ENCODE assay signal across 24 mouse cellular contexts in the genomic region with DNA sequence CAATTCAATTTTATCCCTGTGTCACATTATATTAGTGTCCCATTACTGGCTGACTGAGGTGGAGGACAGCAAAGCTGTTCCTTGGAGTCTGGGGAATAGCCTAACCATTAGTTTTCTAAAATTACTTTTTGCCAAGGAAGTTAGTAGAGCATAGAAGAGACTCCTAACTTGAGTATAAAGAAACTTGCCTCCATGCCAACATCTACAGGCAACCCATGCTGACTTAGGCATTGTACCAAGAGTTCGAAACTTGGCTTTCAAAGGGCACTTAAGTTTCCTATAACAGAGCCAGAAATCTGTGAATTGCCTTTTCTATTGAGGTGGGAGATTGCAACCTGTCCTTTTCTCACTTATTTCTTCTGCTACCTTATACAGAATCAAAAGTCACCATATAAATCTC.
A peak's percentile ranks its signal among the peaks of the same experiment; 100 is the strongest.
DNase-seq lines count a peak whose midpoint lies in the region; ATAC-seq and TF ChIP-seq lines count a peak whose summit lies in the region.
"Had no signal": no experiment of that assay in that cellular context is flagged by ENCODE, and none has a peak within 500 bp of the region (broad histone marks: within the 10 kb centered on the region; RNA-seq: fewer than 3 reads in every experiment).

No protein-coding gene starts in this region.

- TF ChIP-seq POLR2A in limb, embryonic 14.5 days (IDR thresholded peaks at IDR 0.05; ENCODE audit: borderline replicate concordance, extremely low read depth, insufficient read depth, insufficient read length) = no peak

- no peak overlapping the region for H3K9ac ChIP-seq in limb, embryonic 14.5 days (ENCODE audit: low read depth, low read length, severe bottlenecking)
- H3K9ac ChIP-seq: embryonic facial prominence, embryonic 15.5 days; forebrain, embryonic 12.5 days; forebrain, embryonic 15.5 days; heart, embryonic 12.5 days; heart, embryonic 15.5 days; hindbrain, embryonic 14.5 days had no signal

- H3K9me3 ChIP-seq in limb, embryonic 14.5 days (ENCODE audit: control insufficient read depth, low read length) = no peaks in the 10 kb centered on the region
- H3K9me3 ChIP-seq in limb, embryonic 10.5 days (replicated peaks) = no peaks in the 10 kb centered on the region
- H3K9me3 ChIP-seq: embryonic facial prominence, embryonic 15.5 days; forebrain, embryonic 12.5 days; forebrain, embryonic 15.5 days; heart, embryonic 12.5 days; heart, embryonic 15.5 days; hindbrain, embryonic 10.5 days had no signal

- peak; percentile 41 for DNase-seq in heart, adult 11 months
- DNase-seq in heart, adult 8-10 months (ENCODE audit: low spot score) = no peak
- DNase-seq in limb, embryonic 14.5 days (ENCODE audit: low spot score) = peak; percentile 27
- no peak for DNase-seq in limb, embryonic 10.5 days (ENCODE audit: low spot score)
- DNase-seq in Muller cell, postnatal 12 days (ENCODE audit: inconsistent ontology term) = peak; percentile 25
- DNase-seq in fibroblast of lung, adult 2 months (ENCODE audit: low read depth) = peak; percentile 45
- no peak for DNase-seq in liver
- DNase-seq: adrenal gland, adult 8-10 months; adrenal gland, postnatal 25 days; cerebellum, adult 11-12 months; cerebellum, adult 8-10 months; cerebellum, postnatal 36 days; embryo, embryonic 11 days; gastrocnemius, postnatal 36 days; heart, postnatal 36 days had no signal

- H3K27ac ChIP-seq in limb, embryonic 14.5 days (replicated peaks; ENCODE audit: low read depth, low read length) = no peak overlapping the region
- H3K27ac ChIP-seq in limb, embryonic 10.5 days = no peak overlapping the region
- H3K27ac ChIP-seq: embryonic facial prominence, embryonic 15.5 days; forebrain, embryonic 12.5 days; forebrain, embryonic 15.5 days; heart, embryonic 15.5 days; hindbrain, embryonic 10.5 days; hindbrain, embryonic 14.5 days had no signal

- 82% methylated on average over 1 of the region's 1 CpGs for WGBS in limb, embryonic 14.5 days
- 94% methylated on average over 1 of the region's 1 CpGs for WGBS in limb, embryonic 10.5 days

- no peak for ATAC-seq in limb, embryonic 14.5 days (ENCODE audit: low FRiP score, low read depth)
- no peak for ATAC-seq in CD4-positive, CD25-positive, alpha-beta regulatory T cell, adult 4 months
- ATAC-seq: forebrain, embryonic 15.5 days; intestine, postnatal 0 days had no signal

- no peaks in the 10 kb centered on the region for H3K36me3 ChIP-seq in limb, embryonic 14.5 days (ENCODE audit: control insufficient read depth, insufficient read depth, low read length)
- no peaks in the 10 kb centered on the region for H3K36me3 ChIP-seq in limb, embryonic 10.5 days
- H3K36me3 ChIP-seq: embryonic facial prominence, embryonic 15.5 days; forebrain, embryonic 12.5 days; forebrain, embryonic 15.5 days; heart, embryonic 12.5 days; heart, embryonic 15.5 days; hindbrain, embryonic 10.5 days had no signal

- no peaks in the 10 kb centered on the region; the same call in 1 of the 2 replicates for H3K4me1 ChIP-seq in limb, embryonic 14.5 days (ENCODE audit: control insufficient read depth, insufficient read depth, low read length)
- no peaks in the 10 kb centered on the region for H3K4me1 ChIP-seq in limb, embryonic 10.5 days
- H3K4me1 ChIP-seq: embryonic facial prominence, embryonic 15.5 days; forebrain, embryonic 12.5 days; forebrain, embryonic 15.5 days; hindbrain, embryonic 10.5 days had no signal

- H3K4me3 ChIP-seq in limb, embryonic 14.5 days (replicated peaks; ENCODE audit: low read length) = no peak overlapping the region
- H3K4me3 ChIP-seq in limb, embryonic 10.5 days = no peak overlapping the region
- H3K4me3 ChIP-seq: embryonic facial prominence, embryonic 15.5 days; forebrain, embryonic 12.5 days; forebrain, embryonic 15.5 days; heart, embryonic 12.5 days; heart, embryonic 15.5 days; hindbrain, embryonic 10.5 days had no signal

- no peak overlapping the region for H3K4me2 ChIP-seq in limb, embryonic 14.5 days (replicated peaks; ENCODE audit: low read depth, low read length, severe bottlenecking)
- H3K4me2 ChIP-seq: embryonic facial prominence, embryonic 15.5 days; forebrain, embryonic 12.5 days; forebrain, embryonic 15.5 days; heart, embryonic 12.5 days; heart, embryonic 15.5 days; hindbrain, embryonic 14.5 days had no signal

- no peaks in the 10 kb centered on the region for H3K27me3 ChIP-seq in limb, embryonic 14.5 days (ENCODE audit: control insufficient read depth, insufficient read depth, low read length)
- no peaks in the 10 kb centered on the region for H3K27me3 ChIP-seq in limb, embryonic 10.5 days (ENCODE audit: low read depth, poor library complexity, severe bottlenecking)
- H3K27me3 ChIP-seq: embryonic facial prominence, embryonic 15.5 days; forebrain, embryonic 12.5 days; forebrain, embryonic 15.5 days; heart, embryonic 12.5 days; heart, embryonic 15.5 days had no signal

Comparison
In these comparisons a context has a peak if more than half of its experiments do, and no peak if none do; other contexts are left out.
1. DNase-seq: peak in heart, adult 11 months (single experiment), limb, embryonic 14.5 days (single experiment), Muller cell, postnatal 12 days (single experiment) and fibroblast of lung, adult 2 months (single experiment); none in heart, adult 8-10 months (single experiment), limb, embryonic 10.5 days (single experiment) and liver (single experiment).